24 mouse cellular contexts compared by ENCODE assay signal in the genomic region with DNA sequence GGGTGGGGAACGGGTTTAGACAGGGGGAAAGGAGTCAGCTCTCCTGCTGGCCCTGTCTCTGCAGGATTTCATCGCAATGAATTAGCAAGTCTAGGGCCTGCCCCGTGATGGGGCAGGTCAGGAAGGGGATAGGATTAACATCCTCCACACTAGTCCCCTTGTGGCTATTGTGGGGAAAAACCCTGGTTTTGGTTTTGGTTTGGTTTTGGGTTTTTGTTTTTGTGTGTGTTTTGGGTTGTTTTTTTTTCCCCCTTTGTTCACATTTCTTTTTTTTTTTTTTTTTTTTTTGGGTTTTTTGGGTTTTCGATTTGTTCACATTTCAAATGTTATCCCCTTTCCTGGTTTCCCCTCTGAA. TPM values are rescaled to one million over a fixed set of nuclear protein-coding genes. Genes with fewer than 3 reads are reported as not detected.
DNase-seq lines count a peak whose midpoint lies in the region; ATAC-seq and TF ChIP-seq lines count a peak whose summit lies in the region.
"Had no signal": no experiment of that assay in that cellular context is flagged by ENCODE, and none has a peak within 500 bp of the region (broad histone marks: within the 10 kb centered on the region; RNA-seq: fewer than 3 reads in every experiment).

No protein-coding gene starts in this region.

- peaks cover 7% of the 10 kb centered on the region; the same call in 1 of the 2 replicates for H3K4me1 ChIP-seq in forebrain, embryonic 10.5 days
- H3K4me1 ChIP-seq in forebrain, embryonic 12.5 days = no peaks in the 10 kb centered on the region
- peaks cover 7% of the 10 kb centered on the region for H3K4me1 ChIP-seq in midbrain, embryonic 10.5 days
- H3K4me1 ChIP-seq in midbrain, embryonic 16.5 days (ENCODE audit: control insufficient read depth, insufficient read depth, low read length) = no peaks in the 10 kb centered on the region; the same call in 1 of the 2 replicates
- peaks cover 10% of the 10 kb centered on the region for H3K4me1 ChIP-seq in olfactory bulb, adult 2 months (ENCODE audit: control insufficient read depth, insufficient read depth, low read length)
- H3K4me1 ChIP-seq: embryonic facial prominence, embryonic 12.5 days; heart, embryonic 10.5 days; hindbrain, embryonic 15.5 days; liver, embryonic 13.5 days; neural tube, embryonic 15.5 days had no signal

- no peak for ATAC-seq in forebrain, embryonic 12.5 days (ENCODE audit: low FRiP score)
- no peak for ATAC-seq in midbrain, embryonic 16.5 days
- ATAC-seq: intestine, embryonic 16.5 days had no signal

- 33% methylated on average over 4 of the region's 4 CpGs for WGBS in forebrain, embryonic 10.5 days
- WGBS in forebrain, embryonic 12.5 days = 18% methylated on average over 4 of the region's 4 CpGs
- WGBS in midbrain, embryonic 10.5 days = 22% methylated on average over 4 of the region's 4 CpGs
- WGBS in midbrain, embryonic 16.5 days = 28% methylated on average over 4 of the region's 4 CpGs
- 16% methylated on average over 4 of the region's 4 CpGs for WGBS in olfactory bulb, adult 2 months

- no peak overlapping the region for H3K4me2 ChIP-seq in forebrain, embryonic 12.5 days
- no peak overlapping the region for H3K4me2 ChIP-seq in midbrain, embryonic 16.5 days (ENCODE audit: low read length)
- H3K4me2 ChIP-seq: embryonic facial prominence, embryonic 12.5 days; hindbrain, embryonic 15.5 days; liver, embryonic 13.5 days; neural tube, embryonic 15.5 days had no signal

- H3K27me3 ChIP-seq in forebrain, embryonic 10.5 days (ENCODE audit: poor library complexity, severe bottlenecking) = no peaks in the 10 kb centered on the region
- no peaks in the 10 kb centered on the region for H3K27me3 ChIP-seq in forebrain, embryonic 12.5 days
- no peaks in the 10 kb centered on the region for H3K27me3 ChIP-seq in midbrain, embryonic 10.5 days (ENCODE audit: low read depth, poor library complexity, severe bottlenecking)
- H3K27me3 ChIP-seq in midbrain, embryonic 16.5 days (ENCODE audit: control insufficient read depth, insufficient read depth, low read depth, low read length) = no peaks in the 10 kb centered on the region
- H3K27me3 ChIP-seq: embryonic facial prominence, embryonic 12.5 days; hindbrain, embryonic 15.5 days; liver, embryonic 13.5 days; neural tube, embryonic 15.5 days had no signal

- no peak overlapping the region for H3K9ac ChIP-seq in forebrain, embryonic 12.5 days
- no peak overlapping the region; the same call in 1 of the 2 replicates for H3K9ac ChIP-seq in midbrain, embryonic 16.5 days (ENCODE audit: low read depth, low read length)
- H3K9ac ChIP-seq: embryonic facial prominence, embryonic 12.5 days; hindbrain, embryonic 15.5 days; liver, embryonic 13.5 days; neural tube, embryonic 15.5 days had no signal

- no peak overlapping the region for H3K4me3 ChIP-seq in forebrain, embryonic 10.5 days
- no peak overlapping the region for H3K4me3 ChIP-seq in forebrain, embryonic 12.5 days (replicated peaks)
- no peak overlapping the region for H3K4me3 ChIP-seq in midbrain, embryonic 10.5 days
- H3K4me3 ChIP-seq in midbrain, embryonic 16.5 days (ENCODE audit: low read depth, low read length) = no peak overlapping the region
- H3K4me3 ChIP-seq in olfactory bulb, adult 2 months (ENCODE audit: insufficient read depth, low read depth, low read length) = no peak overlapping the region
- H3K4me3 ChIP-seq: embryonic facial prominence, embryonic 12.5 days; erythroblast, embryonic 14.5 days; heart, embryonic 10.5 days; hindbrain, embryonic 15.5 days; liver, embryonic 13.5 days; neural tube, embryonic 15.5 days had no signal

- peaks cover 3% of the 10 kb centered on the region; the same call in 1 of the 2 replicates for H3K9me3 ChIP-seq in forebrain, embryonic 10.5 days
- 0 out of 2 replicates have a peak, but pooled peaks cover 6% of the 10 kb centered on the region for H3K9me3 ChIP-seq in forebrain, embryonic 12.5 days
- no peaks in the 10 kb centered on the region for H3K9me3 ChIP-seq in midbrain, embryonic 10.5 days (replicated peaks)
- H3K9me3 ChIP-seq in midbrain, embryonic 16.5 days (replicated peaks; ENCODE audit: control insufficient read depth, low read length, poor library complexity, severe bottlenecking) = no peaks in the 10 kb centered on the region
- H3K9me3 ChIP-seq: embryonic facial prominence, embryonic 12.5 days; heart, embryonic 10.5 days; hindbrain, embryonic 15.5 days had no signal

- 0 out of 2 replicates have a peak overlapping the region, but pooled peaks have one; percentile 30 for H3K27ac ChIP-seq in forebrain, embryonic 10.5 days
- H3K27ac ChIP-seq in forebrain, embryonic 12.5 days = no peak overlapping the region
- H3K27ac ChIP-seq in midbrain, embryonic 10.5 days (replicated peaks) = 0 out of 2 replicates have a peak overlapping the region, but pooled peaks have one; percentile 17
- no peak overlapping the region for H3K27ac ChIP-seq in midbrain, embryonic 16.5 days (ENCODE audit: low read length)
- H3K27ac ChIP-seq in olfactory bulb, adult 2 months (ENCODE audit: insufficient read depth, low read depth, low read length) = peak overlapping the region; percentile 96
- H3K27ac ChIP-seq: embryonic facial prominence, embryonic 12.5 days; heart, embryonic 10.5 days; hindbrain, embryonic 15.5 days; liver, embryonic 13.5 days; neural tube, embryonic 15.5 days had no signal

- no peaks in the 10 kb centered on the region for H3K36me3 ChIP-seq in forebrain, embryonic 10.5 days (replicated peaks)
- no peaks in the 10 kb centered on the region for H3K36me3 ChIP-seq in forebrain, embryonic 12.5 days (replicated peaks)
- no peaks in the 10 kb centered on the region for H3K36me3 ChIP-seq in midbrain, embryonic 10.5 days
- no peaks in the 10 kb centered on the region for H3K36me3 ChIP-seq in midbrain, embryonic 16.5 days (ENCODE audit: control insufficient read depth, insufficient read depth, low read length)
- H3K36me3 ChIP-seq: embryonic facial prominence, embryonic 12.5 days; heart, embryonic 10.5 days; hindbrain, embryonic 15.5 days; liver, embryonic 13.5 days; neural tube, embryonic 15.5 days had no signal

- no peak for TF ChIP-seq POLR2A in olfactory bulb, adult 2 months (IDR thresholded peaks at IDR 0.05; ENCODE audit: insufficient read depth, low read depth, low read length)

- DNase-seq in forebrain, embryonic 10.5 days (ENCODE audit: extremely low spot score, low spot score) = no peak
- DNase-seq in midbrain, embryonic 10.5 days (ENCODE audit: low spot score) = no peak
- peak; percentile 20 for DNase-seq in NIH3T3 (ENCODE audit: low read depth)
- DNase-seq in adrenal gland, postnatal 10 days = no peak
- no peak for DNase-seq in embryo, embryonic 9.5 days (ENCODE audit: extremely low spot score)
- DNase-seq: cerebellum, adult 18-20 months; cerebellum, postnatal 14 days; kidney, adult 9 months; kidney, postnatal 14 days; layer of hippocampus, postnatal 36 days; liver, embryonic 13.5 days; lung, adult 2 months; lung, postnatal 14 days; thymus, adult 2 months; thymus, postnatal 4 days had no signal

- TF ChIP-seq CTCF in olfactory bulb, adult 2 months (IDR thresholded peaks at IDR 0.05; ENCODE audit: insufficient read depth, low read depth, low read length) = no peak

RNA-seq across cellular contexts. Expression of gene Smap1, which starts 13.3 kb away (rescaled TPM):
- polyA plus RNA-seq in forebrain, embryonic 10.5 days (2016; fragmentation: Nextera tagmentation; extraction: Ambion mirVana) = 29.1 and 29.4 TPM in 2 replicates
- 56.5 and 60.9 TPM in 2 replicates for polyA plus RNA-seq in forebrain, embryonic 12.5 days (2016; fragmentation: Nextera tagmentation; extraction: Ambion mirVana)
- 29.9 and 39.1 TPM in 2 replicates for polyA plus RNA-seq in midbrain, embryonic 10.5 days (2016; fragmentation: Nextera tagmentation; extraction: Ambion mirVana)
- polyA plus RNA-seq in midbrain, embryonic 16.5 days (2015; fragmentation: Nextera tagmentation; extraction: Ambion mirVana) = 111 and 118 TPM in 2 replicates
- polyA plus RNA-seq in olfactory bulb, adult 2 months (2012; ENCODE audit: insufficient read depth, insufficient read length, low replicate concordance, missing spikeins) = not detected in 2 replicates
- 10 to 100 TPM; 72.0 to 72.7 TPM for total RNA-seq in adrenal gland, postnatal 10 days (2021)

Comparison
In these comparisons a context has a peak if more than half of its experiments do, and no peak if none do; other contexts are left out.
1. H3K27ac ChIP-seq: peak in forebrain, embryonic 10.5 days (single experiment), midbrain, embryonic 10.5 days (single experiment) and olfactory bulb, adult 2 months (single experiment); none in forebrain, embryonic 12.5 days (single experiment) and midbrain, embryonic 16.5 days (single experiment).